Mouse (Mus musculus): Measurements from ENCODE around the gene Sema5b. TPM values are rescaled to one million over a fixed set of nuclear protein-coding genes. Genes with fewer than 3 reads are reported as not detected.

Gene Sema5b
- total and polyA plus RNA-seq, 2 experiments = 0.37 to 0.62 TPM

GRCm38 (mm10) chr16:35696103-35696502 lies 155.2 kb downstream of the Sema5b start:
- Histone ChIP-seq H3K9ac (ENCODE audit: low read depth, low read length) (no peak overlapping the region), H3K27ac (replicated peaks; ENCODE audit: insufficient read depth, low read depth, low read length) (no peak overlapping the region), H3K4me3 (ENCODE audit: insufficient read depth, low read depth, low read length) (no peak overlapping the region), H3K79me2 (ENCODE audit: control insufficient read depth, insufficient read depth, low read length) (no peaks in the 10 kb centered on the region), H3K36me3 (ENCODE audit: control insufficient read depth, insufficient read depth, low read length) (peaks cover 21% of the 10 kb centered on the region), H3K4me1 (ENCODE audit: control insufficient read depth, insufficient read depth, low read length) (no peaks in the 10 kb centered on the region), H3K27me3 (ENCODE audit: control insufficient read depth, insufficient read depth, low read length) (no peaks in the 10 kb centered on the region)
- WGBS = 81% methylated on average over 2 of the region's 2 CpGs
- no peak for TF ChIP-seq CTCF (IDR thresholded peaks at IDR 0.05; ENCODE audit: low read depth, low read length)
- no peak for TF ChIP-seq POLR2A (IDR thresholded peaks at IDR 0.05; ENCODE audit: extremely low read depth, insufficient read depth, low read length)
- DNase-seq (ENCODE audit: extremely low read depth, low read depth, low spot score) = no peak

DNA sequence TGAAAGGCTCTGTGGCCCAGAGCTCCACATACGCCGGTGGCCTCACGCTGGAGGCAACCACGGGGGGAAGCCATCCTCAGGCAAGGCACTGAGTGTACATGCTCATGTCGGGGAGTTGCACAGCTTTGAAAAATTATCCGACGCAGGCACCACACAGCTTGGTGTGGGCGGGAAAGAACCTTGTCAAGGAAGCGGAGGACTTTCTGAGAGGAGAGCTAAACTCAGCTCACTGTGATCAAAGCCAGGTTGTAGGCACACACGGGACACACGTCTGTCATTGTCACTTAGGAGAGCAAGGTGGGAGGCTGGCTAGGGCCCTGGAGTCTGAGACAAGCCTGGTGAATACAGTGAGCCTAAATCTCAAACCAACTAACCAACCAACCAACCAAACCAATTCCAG lies 160.9 kb downstream of the Sema5b start:
- Histone ChIP-seq H3K4me1 (ENCODE audit: control insufficient read depth, insufficient read depth, low read length) (no peaks in the 10 kb centered on the region), H3K9ac (ENCODE audit: low read depth, low read length) (no peak overlapping the region), H3K27me3 (ENCODE audit: control insufficient read depth, insufficient read depth, low read length) (no peaks in the 10 kb centered on the region), H3K4me3 (ENCODE audit: insufficient read depth, low read depth, low read length) (no peak overlapping the region), H3K79me2 (ENCODE audit: control insufficient read depth, insufficient read depth, low read length) (no peaks in the 10 kb centered on the region), H3K36me3 (ENCODE audit: control insufficient read depth, insufficient read depth, low read length) (peaks cover 25% of the 10 kb centered on the region; the same call in 1 of the 2 replicates), H3K27ac (replicated peaks; ENCODE audit: insufficient read depth, low read depth, low read length) (no peak overlapping the region)
- TF ChIP-seq POLR2A (IDR thresholded peaks at IDR 0.05; ENCODE audit: extremely low read depth, insufficient read depth, low read length) (no peak), CTCF (IDR thresholded peaks at IDR 0.05; ENCODE audit: low read depth, low read length) (no peak)
- WGBS = 93% methylated on average over 11 of the region's 11 CpGs
- no peak for DNase-seq (ENCODE audit: extremely low read depth, low read depth, low spot score)

GRCm38 (mm10) chr16:35703763-35704679 lies 163.1 kb downstream of the Sema5b start:
- Histone ChIP-seq H3K9ac (ENCODE audit: low read depth, low read length) (no peak overlapping the region), H3K27ac (replicated peaks; ENCODE audit: insufficient read depth, low read depth, low read length) (no peak overlapping the region), H3K36me3 (ENCODE audit: control insufficient read depth, insufficient read depth, low read length) (peaks cover 17% of the 10 kb centered on the region; the same call in 1 of the 2 replicates), H3K4me1 (ENCODE audit: control insufficient read depth, insufficient read depth, low read length) (no peaks in the 10 kb centered on the region), H3K27me3 (ENCODE audit: control insufficient read depth, insufficient read depth, low read length) (no peaks in the 10 kb centered on the region), H3K4me3 (ENCODE audit: insufficient read depth, low read depth, low read length) (no peak overlapping the region), H3K79me2 (ENCODE audit: control insufficient read depth, insufficient read depth, low read length) (no peaks in the 10 kb centered on the region)
- TF ChIP-seq CTCF (IDR thresholded peaks at IDR 0.05; ENCODE audit: low read depth, low read length) (no peak), POLR2A (IDR thresholded peaks at IDR 0.05; ENCODE audit: extremely low read depth, insufficient read depth, low read length) (no peak)
- WGBS = 90% methylated on average over 16 of the region's 16 CpGs
- DNase-seq (ENCODE audit: extremely low read depth, low read depth, low spot score) = no peak

GRCm38 (mm10) chr16:35704796-35705195 lies 163.9 kb downstream of the Sema5b start:
- WGBS = 90% methylated on average over 14 of the region's 14 CpGs
- Histone ChIP-seq H3K9ac (ENCODE audit: low read depth, low read length) (no peak overlapping the region), H3K27me3 (ENCODE audit: control insufficient read depth, insufficient read depth, low read length) (no peaks in the 10 kb centered on the region), H3K79me2 (ENCODE audit: control insufficient read depth, insufficient read depth, low read length) (no peaks in the 10 kb centered on the region), H3K36me3 (ENCODE audit: control insufficient read depth, insufficient read depth, low read length) (peaks cover 17% of the 10 kb centered on the region; the same call in 1 of the 2 replicates), H3K4me3 (ENCODE audit: insufficient read depth, low read depth, low read length) (no peak overlapping the region), H3K4me1 (ENCODE audit: control insufficient read depth, insufficient read depth, low read length) (no peaks in the 10 kb centered on the region), H3K27ac (replicated peaks; ENCODE audit: insufficient read depth, low read depth, low read length) (no peak overlapping the region)
- no peak for DNase-seq (ENCODE audit: extremely low read depth, low read depth, low spot score)
- no peak for TF ChIP-seq CTCF (IDR thresholded peaks at IDR 0.05; ENCODE audit: low read depth, low read length)
- TF ChIP-seq POLR2A (IDR thresholded peaks at IDR 0.05; ENCODE audit: extremely low read depth, insufficient read depth, low read length) = no peak

- Histone ChIP-seq H3K27me3 (ENCODE audit: control insufficient read depth, insufficient read depth, low read length) (no peaks in the 10 kb centered on the region), H3K4me1 (ENCODE audit: control insufficient read depth, insufficient read depth, low read length) (no peaks in the 10 kb centered on the region), H3K36me3 (ENCODE audit: control insufficient read depth, insufficient read depth, low read length) (peaks cover 17% of the 10 kb centered on the region; the same call in 1 of the 2 replicates), H3K9ac (ENCODE audit: low read depth, low read length) (no peak overlapping the region), H3K79me2 (ENCODE audit: control insufficient read depth, insufficient read depth, low read length) (no peaks in the 10 kb centered on the region), H3K4me3 (ENCODE audit: insufficient read depth, low read depth, low read length) (no peak overlapping the region), H3K27ac (replicated peaks; ENCODE audit: insufficient read depth, low read depth, low read length) (no peak overlapping the region)
- 45% methylated on average over 5 of the region's 5 CpGs for WGBS
- DNase-seq (ENCODE audit: extremely low read depth, low read depth, low spot score) = peak; percentile 12
- TF ChIP-seq CTCF (IDR thresholded peaks at IDR 0.05; ENCODE audit: low read depth, low read length) (no peak), POLR2A (IDR thresholded peaks at IDR 0.05; ENCODE audit: extremely low read depth, insufficient read depth, low read length) (no peak)
Observed at GRCm38 (mm10) chr16:35707004-35707403, 166.1 kb downstream of the Sema5b start.

DNA sequence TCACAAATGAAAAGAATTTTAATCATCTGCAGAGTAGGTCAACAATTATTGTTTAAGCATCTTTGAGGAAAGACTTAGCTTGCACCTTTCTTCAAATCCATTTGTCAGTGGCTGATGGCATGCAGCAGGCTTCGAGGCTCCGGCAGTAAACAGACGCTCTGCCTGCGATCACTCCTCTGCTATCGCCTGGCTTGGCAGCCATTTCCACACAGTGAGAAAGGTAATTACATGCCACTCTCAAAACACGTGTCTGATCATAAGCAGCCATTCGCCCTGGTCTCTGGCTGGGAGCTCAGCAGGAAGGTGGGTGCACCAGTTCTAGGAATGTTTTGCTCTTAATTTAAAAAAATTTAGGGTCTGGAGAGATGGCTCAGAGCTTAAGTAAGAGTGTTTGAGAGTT lies 170.1 kb downstream of the Sema5b start:
- TF ChIP-seq POLR2A (IDR thresholded peaks at IDR 0.05; ENCODE audit: extremely low read depth, insufficient read depth, low read length) = no peak
- H3K4me3 ChIP-seq (ENCODE audit: insufficient read depth, low read depth, low read length) = no peak overlapping the region
- no peak for DNase-seq (ENCODE audit: extremely low read depth, low read depth, low spot score)
- H3K79me2 ChIP-seq (ENCODE audit: control insufficient read depth, insufficient read depth, low read length) = no peaks in the 10 kb centered on the region
- WGBS = 94% methylated on average over 7 of the region's 7 CpGs
- H3K4me1 ChIP-seq (ENCODE audit: control insufficient read depth, insufficient read depth, low read length) = no peaks in the 10 kb centered on the region
- H3K9ac ChIP-seq (ENCODE audit: low read depth, low read length) = no peak overlapping the region
- no peaks in the 10 kb centered on the region for H3K27me3 ChIP-seq (ENCODE audit: control insufficient read depth, insufficient read depth, low read length)
- no peak overlapping the region for H3K27ac ChIP-seq (replicated peaks; ENCODE audit: insufficient read depth, low read depth, low read length)
- peaks cover 8% of the 10 kb centered on the region; the same call in 1 of the 2 replicates for H3K36me3 ChIP-seq (ENCODE audit: control insufficient read depth, insufficient read depth, low read length)
